Mouse (Mus musculus): ENCODE measurements around the gene St6gal1. TPM values are rescaled to one million over a fixed set of nuclear protein-coding genes. Genes with fewer than 3 reads are reported as not detected.

Gene St6gal1
- polyA plus RNA-seq, 1 experiment from 2014 or later: 21.1 TPM

GRCm38 (mm10) chr16:23294747-23295146 lies 70.2 kb downstream of the St6gal1 start:
- Histone ChIP-seq H3K27ac (replicated peaks) (no peak overlapping the region), H3K36me3 (no peaks in the 10 kb centered on the region), H3K4me3 (replicated peaks) (no peak overlapping the region), H3K9ac (replicated peaks) (no peak overlapping the region), H3K4me1 (no peaks in the 10 kb centered on the region), H3K9me3 (replicated peaks) (no peaks in the 10 kb centered on the region), H3K27me3 (replicated peaks) (no peaks in the 10 kb centered on the region), H3K4me2 (no peak overlapping the region)
- ATAC-seq (ENCODE audit: low FRiP score): no peak
- WGBS: 96% methylated on average over 6 of the region's 6 CpGs

- Histone ChIP-seq H3K27me3 (replicated peaks) (no peaks in the 10 kb centered on the region), H3K9ac (replicated peaks) (no peak overlapping the region), H3K36me3 (no peaks in the 10 kb centered on the region), H3K27ac (replicated peaks) (no peak overlapping the region), H3K4me1 (no peaks in the 10 kb centered on the region), H3K9me3 (replicated peaks) (no peaks in the 10 kb centered on the region), H3K4me2 (no peak overlapping the region), H3K4me3 (replicated peaks) (no peak overlapping the region)
- no peak for ATAC-seq (ENCODE audit: low FRiP score)
- 93% methylated on average over 5 of the region's 5 CpGs for WGBS
Measured at GRCm38 (mm10) chr16:23295720-23296119, 71.2 kb downstream of the St6gal1 start.

GRCm38 (mm10) chr16:23296721-23297120 lies 72.2 kb downstream of the St6gal1 start:
- 91% methylated on average over 3 of the region's 3 CpGs for WGBS
- no peak overlapping the region for H3K4me2 ChIP-seq
- H3K4me3 ChIP-seq (replicated peaks): no peak overlapping the region
- H3K27ac ChIP-seq (replicated peaks): no peak overlapping the region
- no peak overlapping the region for H3K9ac ChIP-seq (replicated peaks)
- no peaks in the 10 kb centered on the region for H3K36me3 ChIP-seq
- H3K4me1 ChIP-seq: no peaks in the 10 kb centered on the region
- H3K9me3 ChIP-seq (replicated peaks): no peaks in the 10 kb centered on the region
- no peak for ATAC-seq (ENCODE audit: low FRiP score)
- no peaks in the 10 kb centered on the region for H3K27me3 ChIP-seq (replicated peaks)

- Histone ChIP-seq H3K9ac (replicated peaks) (no peak overlapping the region), H3K9me3 (replicated peaks) (no peaks in the 10 kb centered on the region), H3K27me3 (replicated peaks) (no peaks in the 10 kb centered on the region), H3K27ac (replicated peaks) (no peak overlapping the region), H3K4me2 (no peak overlapping the region), H3K4me1 (no peaks in the 10 kb centered on the region), H3K4me3 (replicated peaks) (no peak overlapping the region), H3K36me3 (no peaks in the 10 kb centered on the region)
- 92% methylated on average over 3 of the region's 3 CpGs for WGBS
- ATAC-seq (ENCODE audit: low FRiP score): no peak
Measured at GRCm38 (mm10) chr16:23298441-23298840, 73.9 kb downstream of the St6gal1 start.

- no peak overlapping the region for H3K4me3 ChIP-seq (replicated peaks)
- no peak overlapping the region for H3K9ac ChIP-seq (replicated peaks)
- 100% methylated on average over 3 of the region's 3 CpGs for WGBS
- no peaks in the 10 kb centered on the region for H3K9me3 ChIP-seq (replicated peaks)
- H3K27ac ChIP-seq (replicated peaks): no peak overlapping the region
- no peak for ATAC-seq (ENCODE audit: low FRiP score)
- no peaks in the 10 kb centered on the region for H3K27me3 ChIP-seq (replicated peaks)
- H3K4me1 ChIP-seq: no peaks in the 10 kb centered on the region
- H3K4me2 ChIP-seq: no peak overlapping the region
- no peaks in the 10 kb centered on the region for H3K36me3 ChIP-seq
Measured at GRCm38 (mm10) chr16:23298911-23299310, 74.4 kb downstream of the St6gal1 start.

GRCm38 (mm10) chr16:23299904-23300740 lies 75.6 kb downstream of the St6gal1 start:
- Histone ChIP-seq H3K36me3 (no peaks in the 10 kb centered on the region), H3K4me1 (no peaks in the 10 kb centered on the region)

GRCm38 (mm10) chr16:23301762-23302161 lies 77.2 kb downstream of the St6gal1 start:
- Histone ChIP-seq H3K36me3 (no peaks in the 10 kb centered on the region), H3K9me3 (replicated peaks) (no peaks in the 10 kb centered on the region), H3K4me1 (peaks cover 3% of the 10 kb centered on the region; the same call in 1 of the 2 replicates), H3K4me3 (replicated peaks) (no peak overlapping the region), H3K4me2 (no peak overlapping the region), H3K9ac (replicated peaks) (no peak overlapping the region), H3K27ac (replicated peaks) (no peak overlapping the region), H3K27me3 (replicated peaks) (no peaks in the 10 kb centered on the region)
- ATAC-seq (ENCODE audit: low FRiP score): no peak
- WGBS: 88% methylated on average over 7 of the region's 7 CpGs

More at GRCm38 (mm10) chr16:23299904-23300740, 75.6 kb downstream of the St6gal1 start:
- no peaks in the 10 kb centered on the region for H3K9me3 ChIP-seq (replicated peaks)
- H3K4me2 ChIP-seq: no peak overlapping the region
- no peak for ATAC-seq (ENCODE audit: low FRiP score)
- 89% methylated on average over 7 of the region's 7 CpGs for whole genome bisulfite sequencing
- H3K27me3 ChIP-seq (replicated peaks): no peaks in the 10 kb centered on the region
- no peak overlapping the region for H3K4me3 ChIP-seq (replicated peaks)
- no peak overlapping the region for H3K27ac ChIP-seq (replicated peaks)
- no peak overlapping the region for H3K9ac ChIP-seq (replicated peaks)

- Histone ChIP-seq H3K9me3 (replicated peaks) (no peaks in the 10 kb centered on the region), H3K9ac (replicated peaks) (no peak overlapping the region), H3K27me3 (replicated peaks) (no peaks in the 10 kb centered on the region), H3K4me3 (replicated peaks) (no peak overlapping the region), H3K36me3 (no peaks in the 10 kb centered on the region), H3K4me1 (peaks cover 15% of the 10 kb centered on the region), H3K27ac (replicated peaks) (peak overlapping the region; percentile 46), H3K4me2 (no peak overlapping the region)
- ATAC-seq (ENCODE audit: low FRiP score): peak; percentile 35; the same call in 1 of the 2 replicates
- 58% methylated on average over 10 of the region's 10 CpGs for WGBS
Measured at GRCm38 (mm10) chr16:23305830-23306623, 81.5 kb downstream of the St6gal1 start.

- no peak overlapping the region for H3K9ac ChIP-seq (replicated peaks)
- H3K4me3 ChIP-seq (replicated peaks): no peak overlapping the region
- 37% methylated on average over 12 of the region's 12 CpGs for WGBS
- ATAC-seq (ENCODE audit: low FRiP score): peak; percentile 31; the same call in 1 of the 2 replicates
- no peak overlapping the region for H3K4me2 ChIP-seq
- peaks cover 15% of the 10 kb centered on the region for H3K4me1 ChIP-seq
- no peaks in the 10 kb centered on the region for H3K27me3 ChIP-seq (replicated peaks)
- no peaks in the 10 kb centered on the region for H3K36me3 ChIP-seq
- H3K9me3 ChIP-seq (replicated peaks): no peaks in the 10 kb centered on the region
- no peak overlapping the region for H3K27ac ChIP-seq (replicated peaks)
Measured at GRCm38 (mm10) chr16:23307142-23307968, 82.8 kb downstream of the St6gal1 start.

- H3K9ac ChIP-seq (replicated peaks): no peak overlapping the region
- no peak overlapping the region for H3K4me2 ChIP-seq
- H3K4me1 ChIP-seq: peaks cover 15% of the 10 kb centered on the region
- H3K4me3 ChIP-seq (replicated peaks): no peak overlapping the region
- H3K36me3 ChIP-seq: no peaks in the 10 kb centered on the region
- H3K9me3 ChIP-seq (replicated peaks): no peaks in the 10 kb centered on the region
- 76% methylated on average over 4 of the region's 4 CpGs for WGBS
- no peak overlapping the region for H3K27ac ChIP-seq (replicated peaks)
- ATAC-seq (ENCODE audit: low FRiP score): no peak
- H3K27me3 ChIP-seq (replicated peaks): no peaks in the 10 kb centered on the region
Measured at GRCm38 (mm10) chr16:23308012-23308554, 83.5 kb downstream of the St6gal1 start.

- H3K4me1 ChIP-seq: peaks cover 15% of the 10 kb centered on the region
- H3K36me3 ChIP-seq: no peaks in the 10 kb centered on the region
- ATAC-seq (ENCODE audit: low FRiP score): no peak
- H3K27me3 ChIP-seq (replicated peaks): no peaks in the 10 kb centered on the region
- no peaks in the 10 kb centered on the region for H3K9me3 ChIP-seq (replicated peaks)
- no peak overlapping the region for H3K4me3 ChIP-seq (replicated peaks)
- H3K9ac ChIP-seq (replicated peaks): no peak overlapping the region
- H3K4me2 ChIP-seq: no peak overlapping the region
- no peak overlapping the region for H3K27ac ChIP-seq (replicated peaks)
- WGBS: 72% methylated on average over 4 of the region's 4 CpGs
Measured at GRCm38 (mm10) chr16:23309080-23309479, 84.5 kb downstream of the St6gal1 start.
